Mouse (Mus musculus) left cerebral cortex, adult 11 months (tissue): ENCODE measurements around the gene Vmn1r201.

Experiments used
- DNase-seq: peaks from one replicate; pipeline ENCODE4 v3.0.0; 2022; ENCODE audit warnings: low spot score

Gene Vmn1r201

GRCm38 (mm10) chr13:22471623-22472022 lies at the start of gene Vmn1r201:
Gene Vmn1r201, plus strand, starts transcription at chr13:22471923.
- no peak for DNase-seq

GRCm38 (mm10) chr13:22455145-22455544 lies 16.6 kb upstream of the Vmn1r201 start:
- DNase-seq: no peak

DNA sequence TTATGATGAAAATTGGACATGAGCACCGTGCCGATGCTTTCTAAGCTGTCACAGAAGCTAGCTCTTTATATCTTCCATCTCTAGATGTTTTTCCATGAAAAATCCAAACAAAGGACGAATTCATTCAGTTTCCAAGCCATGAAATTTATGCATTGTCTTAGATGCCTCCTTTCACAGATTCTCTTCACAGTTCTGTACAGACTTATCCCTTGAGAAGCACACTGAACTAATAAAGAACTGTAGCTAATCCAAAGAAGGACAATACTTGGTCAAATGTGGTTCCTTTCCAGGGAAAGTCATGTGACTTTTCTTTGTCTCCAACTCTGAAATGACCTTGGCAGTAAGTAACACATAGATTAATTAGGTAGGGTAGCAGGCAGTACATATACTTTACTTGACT lies 30.7 kb downstream of the Vmn1r201 start:
- DNase-seq: no peak

DNA sequence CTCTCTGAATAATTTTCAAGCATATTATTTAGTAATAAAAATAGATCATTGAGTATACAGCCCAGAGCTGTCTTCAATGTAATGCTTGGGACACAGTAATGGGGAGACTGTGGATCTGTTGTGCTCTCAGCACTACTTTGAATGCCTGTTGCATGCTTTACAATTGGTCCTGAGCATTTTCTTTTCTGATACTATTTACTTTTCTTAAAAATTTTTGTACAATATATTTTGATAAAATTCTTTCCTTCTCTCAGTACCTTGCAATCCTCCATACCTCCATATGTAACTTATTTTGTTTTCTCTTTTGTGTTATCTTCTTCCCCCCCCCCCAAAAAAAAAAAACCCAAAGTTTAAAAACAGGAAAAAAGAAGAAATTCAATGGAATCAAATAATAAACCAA lies 33.6 kb downstream of the Vmn1r201 start, which contains the start of gene Vmn1r202:
Gene Vmn1r202, minus strand, starts transcription at position 101 of the 400 bp plus-strand sequence.
- DNase-seq: no peak

GRCm38 (mm10) chr13:22517814-22518213 lies 46.1 kb downstream of the Vmn1r201 start, which contains the start of gene Vmn1r203:
Gene Vmn1r203, plus strand, starts transcription at chr13:22518114.
- DNase-seq: no peak
